Mouse (Mus musculus): Measurements from ENCODE around the gene Ilf3. TPM values are rescaled to one million over a fixed set of nuclear protein-coding genes. Genes with fewer than 3 reads are reported as not detected.

The Ilf3 gene
- polyA plus RNA-seq, 1 experiment = 133 TPM

DNA sequence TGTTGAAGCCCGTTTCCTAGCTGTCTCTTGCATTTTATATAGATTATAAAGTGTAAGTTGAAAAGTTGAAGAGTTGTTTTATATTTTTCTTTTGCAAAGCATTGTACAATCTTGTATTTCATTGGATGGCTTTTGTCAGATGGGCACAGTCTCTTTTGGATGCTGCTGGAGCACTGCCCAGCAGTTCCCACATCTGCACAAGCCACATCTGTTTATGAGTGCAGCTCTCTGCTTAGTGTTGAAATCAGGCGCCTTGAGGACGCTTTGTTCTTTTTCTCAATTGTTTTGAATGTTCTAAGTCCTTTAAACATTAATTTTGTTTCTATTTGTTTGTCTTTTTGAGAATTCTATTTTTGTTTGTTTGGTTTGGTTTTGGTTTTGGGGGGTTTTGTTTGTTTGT, 70.5 kb downstream of the Ilf3 start:
- TF ChIP-seq GATA1 (IDR thresholded peaks at IDR 0.05; ENCODE audit: low read length) = no peak

DNA sequence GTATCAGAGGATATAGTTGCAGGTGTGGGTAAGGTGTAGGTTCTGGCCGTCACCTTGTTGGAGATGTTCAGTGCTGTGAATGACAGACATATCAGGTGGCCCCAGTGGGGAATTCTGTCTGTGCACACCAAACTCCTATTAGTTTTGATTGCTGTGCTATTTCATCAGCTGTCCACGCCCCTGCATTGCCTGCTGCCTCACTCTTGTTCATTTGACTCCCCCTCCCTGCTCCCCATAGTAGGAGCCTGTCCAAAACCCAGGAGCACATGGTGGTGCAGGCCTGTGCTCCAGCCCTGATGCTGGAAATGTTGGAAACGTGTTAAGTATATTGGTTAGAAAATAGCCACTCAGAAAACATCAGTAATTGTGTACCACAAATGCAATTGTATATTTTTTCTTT, 71.8 kb downstream of the Ilf3 start:
- TF ChIP-seq GATA1 (IDR thresholded peaks at IDR 0.05; ENCODE audit: low read length) = no peak

DNA sequence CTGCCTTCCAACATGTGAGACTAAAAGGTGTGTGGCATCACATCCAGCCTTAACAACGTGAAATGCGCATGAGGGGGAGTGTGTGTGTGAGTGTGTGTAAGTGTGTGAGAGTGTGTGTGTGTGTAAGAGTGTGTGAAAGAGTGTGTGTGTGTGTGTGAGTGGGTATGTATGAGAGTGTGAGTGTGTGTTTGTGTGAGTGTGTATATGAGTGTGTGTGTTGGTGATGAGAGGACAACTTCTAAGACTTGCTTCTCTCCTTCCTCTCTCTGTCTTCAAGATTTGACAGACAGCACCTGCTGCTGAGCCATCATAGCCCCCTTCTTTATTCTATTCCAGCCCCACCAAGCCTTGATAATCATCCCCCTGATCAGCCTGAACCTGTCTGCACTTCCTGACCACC, 72.2 kb downstream of the Ilf3 start:
- TF ChIP-seq GATA1 (IDR thresholded peaks at IDR 0.05; ENCODE audit: low read length) = no peak

GRCm38 (mm10) chr9:21440387-21440786, 72.7 kb downstream of the Ilf3 start:
- no peak for TF ChIP-seq GATA1 (IDR thresholded peaks at IDR 0.05; ENCODE audit: low read length)

GRCm38 (mm10) chr9:21443853-21444252, 76.2 kb downstream of the Ilf3 start:
- no peak for TF ChIP-seq GATA1 (IDR thresholded peaks at IDR 0.05; ENCODE audit: low read length)

DNA sequence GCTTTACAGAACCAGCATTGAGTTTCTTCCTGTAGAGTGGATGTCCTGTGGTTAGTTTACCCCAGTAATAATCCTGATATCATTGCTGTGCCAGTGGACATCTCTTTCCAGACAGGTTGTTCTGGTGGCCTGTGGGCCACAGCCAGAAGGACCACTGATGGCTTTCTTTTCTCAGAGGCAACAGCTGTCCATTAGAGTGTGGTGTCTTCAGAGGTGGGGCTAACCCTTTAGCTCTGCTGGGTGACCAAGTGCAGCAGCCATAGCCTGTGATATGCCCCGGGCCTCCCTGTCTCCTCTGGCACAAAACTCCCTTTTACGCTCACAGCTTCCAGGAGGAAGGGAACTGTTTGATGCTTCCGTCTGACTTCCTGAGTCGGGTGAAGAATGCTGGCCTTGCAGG, 76.9 kb downstream of the Ilf3 start:
- TF ChIP-seq GATA1 (IDR thresholded peaks at IDR 0.05; ENCODE audit: low read length) = no peak

- TF ChIP-seq GATA1 (IDR thresholded peaks at IDR 0.05; ENCODE audit: low read length) = no peak
Measured at GRCm38 (mm10) chr9:21445081-21445744, 77.5 kb downstream of the Ilf3 start.

- no peak for TF ChIP-seq GATA1 (IDR thresholded peaks at IDR 0.05; ENCODE audit: low read length)
Measured at GRCm38 (mm10) chr9:21447778-21448177, 80.1 kb downstream of the Ilf3 start.

- TF ChIP-seq GATA1 (IDR thresholded peaks at IDR 0.05; ENCODE audit: low read length) = no peak
Measured at GRCm38 (mm10) chr9:21449710-21450109, 82.0 kb downstream of the Ilf3 start.

DNA sequence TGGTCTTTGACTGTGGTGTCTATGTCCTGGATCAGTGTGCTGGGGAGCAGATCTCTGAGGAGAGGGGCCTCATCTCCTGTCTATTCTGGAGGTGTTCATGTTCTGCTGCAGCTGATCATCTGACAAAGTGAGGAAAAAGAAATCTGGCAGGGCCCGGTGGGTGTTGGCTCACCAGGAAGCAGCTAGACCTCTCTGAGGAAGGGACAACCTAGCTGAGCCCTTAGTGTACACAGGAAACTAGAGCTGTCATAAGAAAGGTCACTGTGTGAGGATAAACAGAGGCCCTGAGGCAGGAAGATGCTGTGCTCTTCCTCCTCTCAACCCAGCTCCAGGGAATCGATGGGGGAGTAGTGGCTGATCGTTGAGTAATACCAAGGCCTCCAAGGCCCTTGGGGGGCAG, 82.6 kb downstream of the Ilf3 start:
- TF ChIP-seq GATA1 (IDR thresholded peaks at IDR 0.05; ENCODE audit: low read length) = no peak

DNA sequence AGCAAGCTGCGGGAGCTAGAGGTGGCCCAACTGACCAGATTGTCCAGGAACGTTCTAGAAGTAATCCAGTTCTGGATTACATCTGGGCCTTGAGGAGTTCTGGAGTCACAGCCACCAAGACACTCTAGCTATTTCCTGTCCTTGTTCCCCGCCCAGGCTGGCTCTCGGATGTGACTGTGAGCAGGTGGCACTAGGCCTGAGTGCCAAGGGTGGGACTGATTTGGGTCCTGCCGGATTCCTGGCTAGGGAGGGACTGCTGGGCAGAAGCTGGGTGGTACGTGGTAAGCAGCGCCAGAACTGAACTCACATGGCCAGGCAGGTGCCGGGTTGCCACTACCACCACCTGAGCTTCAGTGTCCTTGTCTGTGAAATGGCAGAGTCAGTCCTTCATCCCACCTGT, 83.7 kb downstream of the Ilf3 start:
- no peak for TF ChIP-seq GATA1 (IDR thresholded peaks at IDR 0.05; ENCODE audit: low read length)

DNA sequence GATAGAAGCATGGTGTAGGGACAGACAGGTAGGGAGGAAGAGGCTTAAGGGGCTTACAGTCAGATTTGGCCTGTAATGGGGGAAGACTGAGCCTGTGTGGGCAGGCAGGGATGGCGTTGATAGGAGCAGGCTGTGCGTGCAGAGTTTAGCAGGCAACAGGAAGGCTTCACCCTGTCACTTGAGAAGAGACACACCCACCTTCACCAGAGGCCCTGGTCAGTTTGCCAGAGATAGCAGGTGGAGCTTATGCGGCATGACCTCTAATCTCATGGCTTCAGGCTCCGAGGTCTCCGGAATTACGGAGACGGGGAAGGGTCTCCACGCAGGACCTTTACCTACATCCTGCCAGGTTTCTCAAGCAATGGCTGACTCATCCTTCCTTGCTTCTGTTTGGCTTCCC, 84.2 kb downstream of the Ilf3 start:
- no peak for TF ChIP-seq GATA1 (IDR thresholded peaks at IDR 0.05; ENCODE audit: low read length)

- TF ChIP-seq GATA1 (IDR thresholded peaks at IDR 0.05; ENCODE audit: low read length) = no peak
Measured at GRCm38 (mm10) chr9:21453003-21453402, 85.3 kb downstream of the Ilf3 start.

GRCm38 (mm10) chr9:21453459-21453858, 85.8 kb downstream of the Ilf3 start:
- no peak for TF ChIP-seq GATA1 (IDR thresholded peaks at IDR 0.05; ENCODE audit: low read length)

DNA sequence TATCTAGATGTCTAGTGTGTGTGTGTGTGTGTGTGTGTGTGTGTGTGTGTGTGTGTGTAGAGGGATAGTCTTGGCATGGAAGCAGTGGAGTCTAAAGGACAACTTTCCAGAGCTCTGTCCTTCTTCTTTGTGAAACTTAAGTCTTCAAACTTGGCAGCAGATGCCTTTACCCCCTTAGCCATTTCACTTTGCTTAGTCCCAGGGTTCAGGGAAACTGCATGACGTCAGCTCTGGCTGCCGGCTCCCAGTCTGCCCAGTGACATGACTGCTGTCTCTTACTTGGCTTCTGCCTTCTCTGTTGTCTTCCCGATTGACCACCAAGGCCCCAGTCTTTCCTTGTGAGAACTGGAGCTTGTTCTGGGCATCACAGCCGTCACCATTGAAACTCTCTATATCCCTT, 86.9 kb downstream of the Ilf3 start:
- TF ChIP-seq GATA1 (IDR thresholded peaks at IDR 0.05; ENCODE audit: low read length) = no peak

Other genes starting within 250 kb of the Ilf3 start
- gene Tyk2, start 236.6 kb upstream of the Ilf3 start, polyA plus RNA-seq (2012) = 16.0 and 16.3 TPM in 2 replicates
- gene Cdc37, start 217.9 kb upstream of the Ilf3 start, polyA plus RNA-seq (2012) = 216 and 275 TPM in 2 replicates
- 3.6 and 3.9 TPM in 2 replicates for gene Pde4a, start 202.2 kb upstream of the Ilf3 start, polyA plus RNA-seq (2012)
- 79.1 and 86.5 TPM in 2 replicates for gene Keap1, start 128.5 kb upstream of the Ilf3 start, polyA plus RNA-seq (2012)
- gene S1pr5, start 119.4 kb upstream of the Ilf3 start, polyA plus RNA-seq (2012) = not detected in 2 replicates
- gene Atg4d, start 102.6 kb upstream of the Ilf3 start, polyA plus RNA-seq (2012) = 25.8 and 27.7 TPM in 2 replicates
- gene Kri1, start 79.9 kb upstream of the Ilf3 start, polyA plus RNA-seq (2012) = 43.4 and 53.0 TPM in 2 replicates
- 27.5 and 28.0 TPM in 2 replicates for gene Cdkn2d, start 76.5 kb upstream of the Ilf3 start, polyA plus RNA-seq (2012)
- gene Ap1m2, start 55.5 kb upstream of the Ilf3 start, polyA plus RNA-seq (2012) = not detected in 2 replicates
- gene Slc44a2, start 47.2 kb upstream of the Ilf3 start, polyA plus RNA-seq (2012) = 24.3 and 31.9 TPM in 2 replicates
- gene Qtrt1, start 44.0 kb downstream of the Ilf3 start, polyA plus RNA-seq (2012) = 77.4 and 86.9 TPM in 2 replicates
- gene Dnm2, start 57.0 kb downstream of the Ilf3 start, polyA plus RNA-seq (2012) = 408 and 485 TPM in 2 replicates
- gene Tmed1, start 142.4 kb downstream of the Ilf3 start, polyA plus RNA-seq (2012) = 10.4 and 15.4 TPM in 2 replicates
- gene AB124611, start 158.3 kb downstream of the Ilf3 start, polyA plus RNA-seq (2012) = 0.53 and 0.54 TPM in 2 replicates
- 135 and 151 TPM in 2 replicates for gene Carm1, start 179.0 kb downstream of the Ilf3 start, polyA plus RNA-seq (2012)
- 17.9 and 24.7 TPM in 2 replicates for gene Timm29, start 224.9 kb downstream of the Ilf3 start, polyA plus RNA-seq (2012)
- 3.3 and 4.6 TPM in 2 replicates for gene Yipf2, start 225.0 kb downstream of the Ilf3 start, polyA plus RNA-seq (2012)
- gene Smarca4, start 248.3 kb downstream of the Ilf3 start, polyA plus RNA-seq (2012) = 259 and 283 TPM in 2 replicates